Mouse (Mus musculus) C2C12 (cell line): ENCODE results near the gene Gm9999.

Experiments used
- CTCF ChIP-seq: IDR thresholded peaks from one replicate; pipeline ENCODE4 v1.5.1; 2011; ENCODE audit not compliant: control insufficient read depth, insufficient read depth, insufficient read length
- MAX ChIP-seq: IDR thresholded peaks from one replicate; pipeline ENCODE4 v1.6.1; 2011; ENCODE audit warnings: mild to moderate bottlenecking, control low read depth
- MYOG ChIP-seq: IDR thresholded peaks from one replicate; pipeline ENCODE4 v1.6.1; 2011; ENCODE audit not compliant: control insufficient read depth, insufficient read length; ENCODE audit errors: extremely low read depth

DNA sequence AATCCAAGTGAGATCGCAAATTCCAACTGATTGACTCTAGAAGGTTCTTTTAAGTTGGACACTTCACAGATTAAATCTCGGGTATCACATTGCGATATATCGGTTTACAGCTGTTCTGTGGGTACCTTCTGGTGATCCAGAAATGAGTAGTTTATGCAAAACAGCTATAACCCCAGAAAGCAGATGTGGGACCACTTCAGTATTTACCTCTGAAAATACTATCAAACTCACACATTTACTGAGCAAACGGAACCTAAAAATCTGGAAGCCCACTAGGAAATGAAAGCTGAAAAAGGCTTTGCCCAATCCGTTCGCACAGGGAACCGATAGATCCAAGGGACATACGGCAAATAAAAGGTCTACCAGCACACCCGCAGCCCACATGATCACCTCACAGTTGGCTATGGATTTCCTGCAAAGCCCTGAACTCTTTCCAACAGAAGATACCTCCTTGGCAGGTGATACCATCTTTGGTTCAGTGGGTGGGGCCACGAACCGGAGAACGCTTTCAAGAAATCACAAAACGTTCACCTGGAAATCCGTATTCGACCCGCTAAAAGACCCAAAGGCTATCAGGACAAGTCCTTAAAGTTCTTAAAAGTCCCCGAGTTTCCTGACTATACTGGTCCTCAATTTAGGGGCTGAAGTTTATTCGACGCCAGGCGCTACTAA is 23.9 kb downstream of the Gm9999 start:
- TF ChIP-seq CTCF (no peak), MAX (no peak), MYOG (no peak)
